Mouse (Mus musculus) ZHBTc4 (cell line): ENCODE data around the gene Noc4l.

Source experiments
- DNase-seq: peaks from one replicate; pipeline ENCODE4 v3.0.0-alpha.2; 2011; ENCODE audit warnings: low read depth, low spot score

The Noc4l gene

DNA sequence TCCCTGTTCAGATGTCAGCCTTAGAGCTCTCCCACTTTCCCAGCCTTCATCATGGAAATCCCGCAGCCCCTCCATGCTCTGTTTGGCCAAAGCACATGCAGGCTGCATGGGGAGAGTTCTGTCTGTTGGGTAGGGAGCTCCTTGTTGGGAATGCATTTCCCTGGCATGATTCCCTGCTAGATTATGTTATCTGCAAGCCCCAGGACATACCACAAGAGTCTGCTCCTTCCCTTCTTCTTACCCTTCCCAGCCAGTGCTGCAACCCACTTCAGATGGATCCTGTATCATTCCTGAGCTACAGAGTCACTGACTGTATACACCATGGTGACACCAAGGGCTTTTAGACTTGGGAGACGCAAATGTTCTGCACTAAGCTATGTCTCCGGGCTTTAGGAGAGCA lies 43.8 kb downstream of the Noc4l start:
- DNase-seq = no peak

DNA sequence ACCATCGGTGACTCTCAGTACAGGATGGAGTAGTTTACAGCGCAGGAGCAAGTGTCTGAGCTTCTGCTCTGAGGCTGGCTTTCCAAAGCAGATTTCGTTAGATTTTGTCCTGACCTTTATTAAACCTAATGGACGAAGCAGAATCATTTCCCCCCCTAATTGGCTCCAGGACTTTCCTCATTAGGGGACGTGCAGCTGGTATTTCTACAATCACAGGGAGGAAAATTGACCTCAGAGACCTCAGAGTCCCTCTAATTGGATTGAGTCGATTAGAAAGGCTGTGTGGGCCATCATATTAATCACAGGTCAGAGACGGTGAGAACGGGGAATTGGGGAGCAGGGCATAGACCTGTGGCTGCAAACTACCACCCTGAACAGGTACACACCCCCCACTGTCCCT lies 44.3 kb downstream of the Noc4l start:
- no peak for DNase-seq

DNA sequence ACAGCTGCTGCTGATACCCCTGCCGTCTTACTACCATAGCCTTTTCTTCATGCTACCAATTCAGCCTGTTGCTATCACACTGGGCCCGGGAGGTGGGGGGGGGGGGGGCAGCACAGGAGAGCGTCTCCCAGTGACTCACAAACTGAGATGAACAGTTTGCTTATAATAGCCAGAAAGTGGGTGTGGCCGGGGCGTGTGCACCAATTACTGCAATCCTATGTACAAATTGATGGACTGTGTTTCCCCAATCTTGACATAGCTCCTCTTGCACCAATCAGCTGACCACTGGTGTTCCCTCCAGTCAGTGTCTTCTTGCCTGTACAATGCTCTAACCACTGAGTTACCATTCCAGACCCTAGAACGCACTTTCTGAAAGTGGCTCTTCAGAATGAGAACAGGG lies 44.9 kb downstream of the Noc4l start:
- DNase-seq = no peak

DNA sequence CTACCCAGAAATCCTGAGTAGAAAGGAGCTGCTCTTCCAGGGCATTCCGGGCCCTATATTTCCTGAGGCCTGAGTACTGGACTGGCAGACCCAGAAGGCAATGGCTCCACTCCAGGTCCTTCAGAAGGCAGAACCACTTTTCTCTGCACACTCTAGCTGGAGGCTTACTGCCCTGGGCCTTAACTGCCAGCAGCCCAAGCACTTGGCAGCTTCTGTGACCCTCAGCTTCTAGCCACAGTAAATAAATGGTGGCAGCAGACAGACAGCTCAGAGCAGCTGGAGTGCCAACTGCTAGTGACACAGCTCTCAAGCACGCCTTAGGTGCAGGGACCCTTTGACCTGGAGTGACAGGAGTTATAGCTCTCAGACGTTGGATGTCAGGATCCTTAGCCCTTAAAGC lies 45.5 kb downstream of the Noc4l start:
- DNase-seq = no peak

DNA sequence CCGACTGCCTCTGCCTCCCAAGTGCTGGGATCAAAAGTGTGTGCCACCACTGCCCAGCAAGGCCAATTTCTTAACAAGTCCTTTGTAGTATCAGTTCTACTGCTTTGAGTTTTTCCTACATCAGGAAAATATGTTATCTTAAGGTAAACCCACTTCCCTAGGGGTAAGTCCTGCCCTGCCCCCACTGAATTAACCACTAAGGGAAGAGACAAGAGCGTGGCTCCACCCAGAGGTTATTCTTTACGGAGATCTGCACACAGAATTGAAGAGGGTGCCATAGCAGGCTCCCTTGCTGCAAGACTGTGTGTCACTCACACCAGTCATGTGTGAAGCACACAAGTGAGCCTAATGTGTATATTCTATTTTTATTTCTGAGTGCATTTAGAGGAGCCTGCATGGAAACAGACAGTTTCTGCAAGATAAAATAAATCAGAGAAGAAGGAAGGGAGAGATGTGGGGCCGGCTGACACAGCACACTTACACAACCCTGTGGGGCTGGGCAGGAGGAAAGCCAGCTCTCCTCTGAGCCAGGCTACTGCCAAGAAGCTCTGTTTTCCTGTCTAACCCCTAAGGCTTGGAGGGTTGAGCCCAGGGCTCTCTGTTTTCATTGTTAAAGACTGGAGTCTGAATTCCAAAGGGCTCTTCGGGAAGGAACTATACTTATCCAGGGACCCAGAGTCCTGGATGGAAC lies 47.5 kb downstream of the Noc4l start:
- DNase-seq = no peak

DNA sequence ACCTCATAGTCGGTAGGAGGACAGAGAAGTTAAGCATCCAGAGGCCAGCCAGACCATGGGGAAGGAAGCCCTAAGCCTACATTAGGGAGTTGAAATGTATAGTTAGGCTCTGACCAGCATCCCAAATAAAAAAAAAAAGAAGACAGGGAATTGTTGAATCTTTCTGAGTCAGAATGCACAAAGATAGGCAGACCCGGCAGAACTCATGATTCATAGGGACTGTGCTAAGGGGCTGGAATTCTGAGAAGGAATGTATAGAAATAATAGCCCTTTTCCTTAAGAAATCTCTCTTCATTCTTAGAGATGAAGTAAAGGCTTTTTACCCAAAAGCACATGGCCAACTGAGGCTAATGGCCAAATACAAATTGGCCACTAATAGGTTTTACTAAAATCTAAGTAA lies 48.9 kb downstream of the Noc4l start:
- no peak for DNase-seq

DNA sequence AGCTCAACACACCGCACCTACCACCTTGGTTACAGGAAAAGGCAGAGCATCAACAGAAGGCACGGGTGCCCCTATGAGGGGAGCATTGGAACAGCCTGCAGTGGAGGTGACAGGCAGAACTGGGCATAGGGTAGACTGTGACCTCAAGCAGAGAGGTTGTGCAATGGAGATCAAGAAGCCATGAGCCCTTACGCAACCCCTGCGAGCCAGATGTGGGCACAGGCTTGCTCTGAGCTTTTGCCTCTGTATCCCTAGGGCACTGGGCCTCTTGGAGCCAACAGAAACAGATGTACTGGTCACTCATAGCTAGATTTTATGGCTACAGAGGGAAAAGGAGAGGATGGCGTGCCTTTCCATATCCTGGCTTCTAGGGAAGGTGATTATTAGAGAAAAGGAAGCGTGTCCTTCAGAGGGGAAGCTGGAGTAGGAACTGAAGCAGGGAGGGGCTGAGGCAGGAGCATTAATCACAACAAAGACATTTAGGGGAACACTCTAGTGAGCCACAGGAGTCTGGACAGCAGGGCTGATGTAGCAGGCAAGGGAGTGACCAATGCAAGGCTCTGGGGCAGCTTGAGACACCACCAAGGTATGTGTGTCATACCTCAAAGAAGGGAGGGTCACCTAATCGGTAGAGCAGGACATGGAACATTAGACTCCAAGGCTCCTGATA lies 50.1 kb downstream of the Noc4l start:
- DNase-seq = no peak
